Mouse (Mus musculus): ENCODE data around the gene Clcnkb. TPM values are rescaled to one million over a fixed set of nuclear protein-coding genes. Genes with fewer than 3 reads are reported as not detected.

The Clcnkb gene
- polyA plus RNA-seq, 1 experiment from 2014 or later: 0.90 TPM

DNA sequence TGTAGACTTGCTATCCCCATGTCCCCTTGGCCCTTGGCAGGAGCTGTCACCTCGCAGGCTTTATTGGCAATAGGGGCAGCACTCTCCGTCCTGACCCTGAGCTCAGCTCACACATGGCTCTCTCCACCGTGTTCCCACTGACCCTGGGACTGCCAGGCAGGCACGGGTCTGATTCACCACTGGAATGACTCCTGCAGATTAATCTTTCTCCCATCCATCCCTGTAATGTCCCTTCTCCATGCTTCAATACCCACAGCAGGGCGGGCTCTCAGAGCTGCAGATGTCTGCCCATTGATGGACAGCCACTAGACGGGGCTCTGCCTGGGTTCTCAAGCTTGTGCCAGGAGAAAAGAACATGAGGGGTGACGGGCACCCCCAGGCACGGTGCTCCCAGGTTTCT, 50.7 kb downstream of the Clcnkb start:
- no peak overlapping the region for H3K4me3 ChIP-seq (ENCODE audit: low read depth, low read length)
- H3K36me3 ChIP-seq (ENCODE audit: control insufficient read depth, insufficient read depth, low read length): no peaks in the 10 kb centered on the region
- H3K9ac ChIP-seq (ENCODE audit: low read depth, low read length): no peak overlapping the region
- no peak for ATAC-seq (replicated peaks; ENCODE audit: insufficient number of reproducible peaks, low FRiP score, low TSS enrichment)
- 55% methylated on average over 8 of the region's 8 CpGs for WGBS (ENCODE audit: insufficient replicate concordance)
- H3K9me3 ChIP-seq (replicated peaks; ENCODE audit: control insufficient read depth, low read length): no peaks in the 10 kb centered on the region
- peaks cover 61% of the 10 kb centered on the region for H3K27me3 ChIP-seq (ENCODE audit: control insufficient read depth, insufficient read depth, low read length)
- peaks cover 11% of the 10 kb centered on the region for H3K4me1 ChIP-seq (ENCODE audit: control insufficient read depth, insufficient read depth, low read length)
- H3K27ac ChIP-seq (ENCODE audit: low read depth, low read length): no peak overlapping the region
- H3K4me2 ChIP-seq: no peak overlapping the region

DNA sequence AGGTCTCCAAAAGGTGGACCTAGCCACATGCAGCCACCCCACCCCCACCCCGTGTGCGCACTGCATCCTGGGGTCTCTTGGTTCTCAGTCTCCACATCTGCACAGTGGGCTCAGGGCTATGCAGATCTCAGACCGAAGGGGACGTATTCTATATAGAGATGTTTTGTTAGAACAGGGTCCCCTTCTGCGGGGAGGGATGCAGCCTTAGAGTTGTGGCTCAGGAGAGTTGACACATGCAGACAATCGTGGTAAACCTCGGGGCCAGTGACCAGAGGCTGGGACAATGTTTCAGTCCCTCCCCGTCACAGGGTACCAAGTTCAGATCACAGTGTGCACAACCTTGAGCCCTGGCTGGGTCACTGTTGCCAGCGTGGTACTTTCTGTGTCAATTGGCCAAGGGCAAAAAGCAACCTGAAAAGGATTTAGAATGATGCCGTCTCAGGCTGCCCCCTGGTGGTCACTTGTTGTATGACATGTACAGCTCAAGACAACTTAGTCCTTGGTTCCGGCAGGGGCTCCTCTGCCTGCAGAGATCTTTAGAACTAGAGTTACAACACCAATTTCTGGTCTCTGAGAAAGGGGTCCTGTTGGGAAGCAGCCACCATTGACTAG, 52.8 kb downstream of the Clcnkb start:
- ATAC-seq (replicated peaks; ENCODE audit: insufficient number of reproducible peaks, low FRiP score, low TSS enrichment): no peak
- H3K27me3 ChIP-seq (ENCODE audit: control insufficient read depth, insufficient read depth, low read length): peaks cover 41% of the 10 kb centered on the region
- no peaks in the 10 kb centered on the region for H3K36me3 ChIP-seq (ENCODE audit: control insufficient read depth, insufficient read depth, low read length)
- H3K4me1 ChIP-seq (ENCODE audit: control insufficient read depth, insufficient read depth, low read length): peaks cover 11% of the 10 kb centered on the region
- H3K27ac ChIP-seq (ENCODE audit: low read depth, low read length): no peak overlapping the region
- 27% methylated on average over 11 of the region's 11 CpGs for WGBS (ENCODE audit: insufficient replicate concordance)
- H3K4me3 ChIP-seq (ENCODE audit: low read depth, low read length): no peak overlapping the region
- H3K9me3 ChIP-seq (replicated peaks; ENCODE audit: control insufficient read depth, low read length): no peaks in the 10 kb centered on the region
- no peak overlapping the region for H3K9ac ChIP-seq (ENCODE audit: low read depth, low read length)
- H3K4me2 ChIP-seq: no peak overlapping the region

DNA sequence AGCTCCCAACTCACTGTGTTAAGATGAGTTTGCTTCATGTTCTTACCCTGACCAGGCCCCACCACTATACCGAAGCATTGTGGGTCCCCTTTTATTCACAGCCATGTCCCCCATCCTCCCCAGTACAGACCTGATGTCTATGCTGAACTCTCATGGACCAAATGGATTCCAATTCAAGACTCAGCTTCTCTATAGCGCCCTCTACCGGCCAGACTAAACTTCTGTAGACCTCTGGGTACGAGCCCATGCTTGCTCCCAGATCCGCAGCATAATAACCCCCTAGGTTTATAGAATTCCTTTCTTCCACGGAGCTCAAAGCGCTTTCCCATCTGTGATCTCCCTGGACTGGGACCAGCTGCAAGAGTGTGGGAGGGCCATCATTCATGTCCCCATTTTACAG, 55.0 kb downstream of the Clcnkb start:
- Histone ChIP-seq H3K4me1 (ENCODE audit: control insufficient read depth, insufficient read depth, low read length) (peaks cover 10% of the 10 kb centered on the region), H3K9ac (ENCODE audit: low read depth, low read length) (no peak overlapping the region), H3K9me3 (replicated peaks; ENCODE audit: control insufficient read depth, low read length) (peaks cover 3% of the 10 kb centered on the region; the same call in 1 of the 2 replicates), H3K27me3 (ENCODE audit: control insufficient read depth, insufficient read depth, low read length) (peaks cover 22% of the 10 kb centered on the region), H3K27ac (ENCODE audit: low read depth, low read length) (no peak overlapping the region), H3K4me3 (ENCODE audit: low read depth, low read length) (no peak overlapping the region), H3K36me3 (ENCODE audit: control insufficient read depth, insufficient read depth, low read length) (no peaks in the 10 kb centered on the region), H3K4me2 (no peak overlapping the region)
- WGBS (ENCODE audit: insufficient replicate concordance): 31% methylated on average over 7 of the region's 7 CpGs
- ATAC-seq (replicated peaks; ENCODE audit: insufficient number of reproducible peaks, low FRiP score, low TSS enrichment): no peak

DNA sequence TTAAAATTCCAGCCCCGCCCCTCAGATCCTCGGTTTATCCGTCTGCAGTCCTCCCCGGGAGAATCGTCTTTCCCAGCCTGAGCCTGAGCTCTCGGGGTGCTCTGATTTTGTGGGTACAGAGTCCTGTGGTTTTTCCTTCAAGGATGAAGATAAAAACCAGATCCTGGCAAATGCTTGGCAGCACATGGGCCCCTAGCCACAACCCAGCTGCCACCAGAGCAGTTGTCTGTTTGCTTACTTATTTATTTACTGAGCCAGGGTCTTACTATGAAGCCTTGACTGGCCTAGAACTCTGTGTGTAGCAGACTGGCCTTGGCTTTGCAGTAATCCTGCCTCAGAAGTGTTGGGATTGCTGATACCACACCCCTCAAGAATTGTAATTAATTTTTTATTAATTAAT, 56.6 kb downstream of the Clcnkb start:
- peaks cover 10% of the 10 kb centered on the region for H3K4me1 ChIP-seq (ENCODE audit: control insufficient read depth, insufficient read depth, low read length)
- H3K27me3 ChIP-seq (ENCODE audit: control insufficient read depth, insufficient read depth, low read length): peaks cover 6% of the 10 kb centered on the region
- H3K36me3 ChIP-seq (ENCODE audit: control insufficient read depth, insufficient read depth, low read length): no peaks in the 10 kb centered on the region
- no peak overlapping the region for H3K4me2 ChIP-seq
- peaks cover 3% of the 10 kb centered on the region; the same call in 1 of the 2 replicates for H3K9me3 ChIP-seq (replicated peaks; ENCODE audit: control insufficient read depth, low read length)
- H3K4me3 ChIP-seq (ENCODE audit: low read depth, low read length): no peak overlapping the region
- no peak overlapping the region for H3K9ac ChIP-seq (ENCODE audit: low read depth, low read length)
- no peak for ATAC-seq (replicated peaks; ENCODE audit: insufficient number of reproducible peaks, low FRiP score, low TSS enrichment)
- WGBS (ENCODE audit: insufficient replicate concordance): 74% methylated on average over 6 of the region's 6 CpGs
- H3K27ac ChIP-seq (ENCODE audit: low read depth, low read length): no peak overlapping the region

DNA sequence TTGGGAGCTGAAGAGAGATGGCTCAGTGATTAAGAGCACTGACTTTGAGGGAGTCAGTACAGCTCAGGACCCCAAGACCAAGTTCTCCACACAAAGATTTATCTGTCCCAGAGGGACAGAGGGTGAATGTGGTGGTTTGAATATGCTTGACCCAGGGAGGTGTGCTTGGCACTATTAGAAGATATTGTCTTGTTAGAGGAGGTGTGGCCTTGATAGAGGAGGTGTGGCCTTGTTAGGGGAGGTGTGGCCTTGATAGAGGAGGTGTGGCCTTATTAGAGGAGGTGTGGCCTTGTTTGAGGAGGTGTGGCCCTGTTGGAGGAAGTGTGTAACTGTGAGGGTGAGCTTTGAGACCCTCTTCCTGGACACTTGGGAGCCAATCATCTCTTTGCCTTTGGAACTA, 58.0 kb downstream of the Clcnkb start:
- no peak for ATAC-seq (replicated peaks; ENCODE audit: insufficient number of reproducible peaks, low FRiP score, low TSS enrichment)
- no peaks in the 10 kb centered on the region for H3K36me3 ChIP-seq (ENCODE audit: control insufficient read depth, insufficient read depth, low read length)
- H3K27me3 ChIP-seq (ENCODE audit: control insufficient read depth, insufficient read depth, low read length): peaks cover 3% of the 10 kb centered on the region; the same call in 1 of the 2 replicates
- H3K9ac ChIP-seq (ENCODE audit: low read depth, low read length): no peak overlapping the region
- peaks cover 10% of the 10 kb centered on the region for H3K4me1 ChIP-seq (ENCODE audit: control insufficient read depth, insufficient read depth, low read length)
- no peak overlapping the region for H3K4me3 ChIP-seq (ENCODE audit: low read depth, low read length)
- H3K9me3 ChIP-seq (replicated peaks; ENCODE audit: control insufficient read depth, low read length): peaks cover 3% of the 10 kb centered on the region; the same call in 1 of the 2 replicates
- H3K4me2 ChIP-seq: no peak overlapping the region
- no peak overlapping the region for H3K27ac ChIP-seq (ENCODE audit: low read depth, low read length)

Other genes with a start within 250 kb of the Clcnkb start
- gene Rsg1, start 202.1 kb downstream of the Clcnkb start, polyA plus RNA-seq (2014; fragmentation: Nextera tagmentation; extraction: Ambion mirVana): 2.0 and 2.4 TPM in 2 replicates
- gene Arhgef19, start 176.5 kb downstream of the Clcnkb start, polyA plus RNA-seq (2014; fragmentation: Nextera tagmentation; extraction: Ambion mirVana): 1.2 and 1.3 TPM in 2 replicates
- 3.1 and 3.6 TPM in 2 replicates for gene Epha2, start 114.8 kb downstream of the Clcnkb start, polyA plus RNA-seq (2014; fragmentation: Nextera tagmentation; extraction: Ambion mirVana)
- gene Fam131c, start 47.8 kb downstream of the Clcnkb start, polyA plus RNA-seq (2014; fragmentation: Nextera tagmentation; extraction: Ambion mirVana): 1.00 and 1.0 TPM in 2 replicates
- gene Clcnka, start 17.3 kb downstream of the Clcnkb start, polyA plus RNA-seq (2014; fragmentation: Nextera tagmentation; extraction: Ambion mirVana): 0.14 and 0.42 TPM in 2 replicates
- 155 and 275 TPM in 2 replicates for gene Hspb7, start 4.8 kb upstream of the Clcnkb start, polyA plus RNA-seq (2014; fragmentation: Nextera tagmentation; extraction: Ambion mirVana)
- not detected in 2 replicates for gene Srarp, start 20.1 kb upstream of the Clcnkb start, polyA plus RNA-seq (2014; fragmentation: Nextera tagmentation; extraction: Ambion mirVana)
- 19.1 and 21.3 TPM in 2 replicates for gene Zbtb17, start 28.6 kb upstream of the Clcnkb start, polyA plus RNA-seq (2014; fragmentation: Nextera tagmentation; extraction: Ambion mirVana)
- gene Spen, start 122.6 kb upstream of the Clcnkb start, polyA plus RNA-seq (2014; fragmentation: Nextera tagmentation; extraction: Ambion mirVana): 7.5 TPM in 2 replicates
- gene Fblim1, start 190.1 kb upstream of the Clcnkb start, polyA plus RNA-seq (2014; fragmentation: Nextera tagmentation; extraction: Ambion mirVana): 53.9 and 64.0 TPM in 2 replicates
- 0.17 and 0.30 TPM in 2 replicates for gene Tmem82, start 202.6 kb upstream of the Clcnkb start, polyA plus RNA-seq (2014; fragmentation: Nextera tagmentation; extraction: Ambion mirVana)
- not detected in 2 replicates for gene Slc25a34, start 207.8 kb upstream of the Clcnkb start, polyA plus RNA-seq (2014; fragmentation: Nextera tagmentation; extraction: Ambion mirVana)
- gene Plekhm2, start 248.9 kb upstream of the Clcnkb start, polyA plus RNA-seq (2014; fragmentation: Nextera tagmentation; extraction: Ambion mirVana): 3.5 and 3.9 TPM in 2 replicates